Mouse (Mus musculus): ENCODE data around the gene Wdr24.

Wdr24 gene

DNA sequence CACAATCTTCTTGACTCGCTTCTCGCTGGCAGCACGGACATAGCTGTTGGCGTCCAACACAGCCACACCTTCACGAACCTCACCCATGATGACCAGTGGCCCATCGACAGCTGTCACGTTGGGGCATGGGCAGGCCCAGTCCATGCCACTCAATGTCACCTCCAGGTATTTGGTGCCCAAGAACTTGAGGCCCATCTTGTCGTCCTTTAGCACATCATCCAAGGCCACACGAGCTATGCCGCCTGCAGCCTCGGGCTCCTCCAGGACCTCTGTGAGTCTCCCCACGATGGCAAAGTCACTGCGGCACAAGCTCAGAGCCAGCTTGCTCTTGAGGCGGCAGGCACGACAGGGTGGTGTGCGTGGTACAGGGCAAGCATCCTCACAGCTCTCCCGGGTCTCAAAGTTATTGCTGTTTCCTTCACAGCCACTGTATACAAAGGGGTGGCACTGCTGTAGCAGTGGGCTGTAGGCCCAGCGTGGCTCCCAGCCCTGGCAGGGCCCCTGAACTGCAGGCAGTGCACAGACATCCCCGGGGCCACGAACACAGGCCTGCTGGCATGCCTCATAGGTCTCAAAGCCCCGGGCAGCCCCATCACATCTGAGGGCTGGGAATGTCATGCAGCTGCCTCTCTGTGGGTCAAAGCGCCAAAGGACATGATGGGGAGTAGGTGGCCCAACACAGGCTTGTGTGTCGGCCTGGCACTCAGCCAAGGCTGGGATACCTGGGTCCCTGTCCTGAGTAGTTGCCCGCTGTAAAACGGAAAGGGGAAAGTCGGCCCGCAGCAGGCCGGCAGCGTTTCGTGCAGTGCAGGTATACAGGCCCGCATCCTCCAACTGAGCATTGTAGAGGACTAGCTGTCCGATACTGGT, 54.5 kb downstream of the Wdr24 start:
- no peak for DNase-seq (ENCODE audit: low spot score)

Measured in ovary, postnatal 36 days (tissue).